Mouse (Mus musculus): ENCODE results near the gene Prep. TPM values are rescaled to one million over a fixed set of nuclear protein-coding genes. Genes with fewer than 3 reads are reported as not detected.

Prep gene
- polyA plus RNA-seq, 1 experiment from 2014 or later = 29.2 TPM

GRCm38 (mm10) chr10:45104098-45104497 lies 37.1 kb downstream of the Prep start:
- no peak overlapping the region for H3K9ac ChIP-seq (ENCODE audit: low read length)
- ATAC-seq (ENCODE audit: low FRiP score) (peak; percentile 40), DNase-seq (ENCODE audit: low spot score, missing footprints) (no peak)
- no peak overlapping the region for H3K4me3 ChIP-seq (ENCODE audit: low read depth, low read length)
- H3K4me2 ChIP-seq = no peak overlapping the region
- no peak overlapping the region for H3K27ac ChIP-seq (ENCODE audit: low read depth, low read length)
- no peaks in the 10 kb centered on the region for H3K9me3 ChIP-seq (ENCODE audit: control insufficient read depth, low read length)
- no peaks in the 10 kb centered on the region for H3K4me1 ChIP-seq (ENCODE audit: control insufficient read depth, insufficient read depth, low read length)
- 71% methylated on average over 7 of the region's 7 CpGs for WGBS
- H3K27me3 ChIP-seq (ENCODE audit: control insufficient read depth, insufficient read depth, low read length) = no peaks in the 10 kb centered on the region
- H3K36me3 ChIP-seq (ENCODE audit: control insufficient read depth, insufficient read depth, low read length) = 0 out of 2 replicates have a peak, but pooled peaks cover 2% of the 10 kb centered on the region

GRCm38 (mm10) chr10:45104535-45105079 lies 37.6 kb downstream of the Prep start:
- H3K4me1 ChIP-seq (ENCODE audit: control insufficient read depth, insufficient read depth, low read length) = no peaks in the 10 kb centered on the region
- no peaks in the 10 kb centered on the region for H3K36me3 ChIP-seq (ENCODE audit: control insufficient read depth, insufficient read depth, low read length)
- ATAC-seq (ENCODE audit: low FRiP score) = no peak
- no peaks in the 10 kb centered on the region for H3K9me3 ChIP-seq (ENCODE audit: control insufficient read depth, low read length)
- H3K27me3 ChIP-seq (ENCODE audit: control insufficient read depth, insufficient read depth, low read length) = no peaks in the 10 kb centered on the region
- WGBS = 85% methylated on average over 4 of the region's 4 CpGs
- DNase-seq (ENCODE audit: low spot score, missing footprints) = no peak
- no peak overlapping the region for H3K9ac ChIP-seq (ENCODE audit: low read length)
- H3K4me2 ChIP-seq = no peak overlapping the region
- H3K27ac ChIP-seq (ENCODE audit: low read depth, low read length) = no peak overlapping the region
- no peak overlapping the region for H3K4me3 ChIP-seq (ENCODE audit: low read depth, low read length)

GRCm38 (mm10) chr10:45106541-45106940 lies 39.5 kb downstream of the Prep start:
- H3K27ac ChIP-seq (ENCODE audit: low read depth, low read length) = no peak overlapping the region
- no peaks in the 10 kb centered on the region for H3K4me1 ChIP-seq (ENCODE audit: control insufficient read depth, insufficient read depth, low read length)
- no peak overlapping the region for H3K4me3 ChIP-seq (ENCODE audit: low read depth, low read length)
- H3K9me3 ChIP-seq (ENCODE audit: control insufficient read depth, low read length) = no peaks in the 10 kb centered on the region
- DNase-seq (ENCODE audit: low spot score, missing footprints) (no peak), ATAC-seq (ENCODE audit: low FRiP score) (no peak)
- 89% methylated on average over 4 of the region's 4 CpGs for WGBS
- H3K36me3 ChIP-seq (ENCODE audit: control insufficient read depth, insufficient read depth, low read length) = no peaks in the 10 kb centered on the region; the same call in 1 of the 2 replicates
- no peaks in the 10 kb centered on the region for H3K27me3 ChIP-seq (ENCODE audit: control insufficient read depth, insufficient read depth, low read length)
- no peak overlapping the region for H3K9ac ChIP-seq (ENCODE audit: low read length)
- H3K4me2 ChIP-seq = no peak overlapping the region

GRCm38 (mm10) chr10:45107313-45107712 lies 40.3 kb downstream of the Prep start:
- no peaks in the 10 kb centered on the region; the same call in 1 of the 2 replicates for H3K36me3 ChIP-seq (ENCODE audit: control insufficient read depth, insufficient read depth, low read length)
- DNase-seq (ENCODE audit: low spot score, missing footprints) = no peak
- ATAC-seq (ENCODE audit: low FRiP score) = no peak

GRCm38 (mm10) chr10:45109041-45109440 lies 42.0 kb downstream of the Prep start:
- no peak overlapping the region for H3K9ac ChIP-seq (ENCODE audit: low read length)
- H3K4me3 ChIP-seq (ENCODE audit: low read depth, low read length) = no peak overlapping the region
- DNase-seq (ENCODE audit: low spot score, missing footprints) (no peak), ATAC-seq (ENCODE audit: low FRiP score) (no peak)
- H3K27ac ChIP-seq (ENCODE audit: low read depth, low read length) = no peak overlapping the region
- no peak overlapping the region for H3K4me2 ChIP-seq
- 92% methylated on average over 8 of the region's 8 CpGs for WGBS
- no peaks in the 10 kb centered on the region for H3K4me1 ChIP-seq (ENCODE audit: control insufficient read depth, insufficient read depth, low read length)
- no peaks in the 10 kb centered on the region for H3K9me3 ChIP-seq (ENCODE audit: control insufficient read depth, low read length)
- no peaks in the 10 kb centered on the region for H3K27me3 ChIP-seq (ENCODE audit: control insufficient read depth, insufficient read depth, low read length)
- no peaks in the 10 kb centered on the region; the same call in 1 of the 2 replicates for H3K36me3 ChIP-seq (ENCODE audit: control insufficient read depth, insufficient read depth, low read length)

More at GRCm38 (mm10) chr10:45107313-45107712, 40.3 kb downstream of the Prep start:
- WGBS = 94% methylated on average over 2 of the region's 2 CpGs
- no peaks in the 10 kb centered on the region for H3K4me1 ChIP-seq (ENCODE audit: control insufficient read depth, insufficient read depth, low read length)
- H3K4me2 ChIP-seq = no peak overlapping the region
- no peak overlapping the region for H3K9ac ChIP-seq (ENCODE audit: low read length)
- no peaks in the 10 kb centered on the region for H3K9me3 ChIP-seq (ENCODE audit: control insufficient read depth, low read length)
- no peak overlapping the region for H3K4me3 ChIP-seq (ENCODE audit: low read depth, low read length)
- H3K27me3 ChIP-seq (ENCODE audit: control insufficient read depth, insufficient read depth, low read length) = no peaks in the 10 kb centered on the region
- H3K27ac ChIP-seq (ENCODE audit: low read depth, low read length) = no peak overlapping the region

GRCm38 (mm10) chr10:45109974-45110373 lies 43.0 kb downstream of the Prep start:
- no peak overlapping the region for H3K4me2 ChIP-seq

GRCm38 (mm10) chr10:45112927-45113326 lies 45.9 kb downstream of the Prep start:
- H3K9me3 ChIP-seq (ENCODE audit: control insufficient read depth, low read length) = no peaks in the 10 kb centered on the region
- no peaks in the 10 kb centered on the region for H3K4me1 ChIP-seq (ENCODE audit: control insufficient read depth, insufficient read depth, low read length)
- no peak for ATAC-seq (ENCODE audit: low FRiP score)
- no peak overlapping the region for H3K4me2 ChIP-seq
- DNase-seq (ENCODE audit: low spot score, missing footprints) = no peak
- no peak overlapping the region for H3K4me3 ChIP-seq (ENCODE audit: low read depth, low read length)
- no peaks in the 10 kb centered on the region for H3K27me3 ChIP-seq (ENCODE audit: control insufficient read depth, insufficient read depth, low read length)
- 86% methylated on average over 11 of the region's 11 CpGs for WGBS
- H3K27ac ChIP-seq (ENCODE audit: low read depth, low read length) = no peak overlapping the region
- H3K36me3 ChIP-seq (ENCODE audit: control insufficient read depth, insufficient read depth, low read length) = peaks cover 18% of the 10 kb centered on the region; the same call in 1 of the 2 replicates
- H3K9ac ChIP-seq (ENCODE audit: low read length) = no peak overlapping the region

More at GRCm38 (mm10) chr10:45109974-45110373, 43.0 kb downstream of the Prep start:
- Histone ChIP-seq H3K4me1 (ENCODE audit: control insufficient read depth, insufficient read depth, low read length) (no peaks in the 10 kb centered on the region), H3K27ac (ENCODE audit: low read depth, low read length) (no peak overlapping the region), H3K9me3 (ENCODE audit: control insufficient read depth, low read length) (no peaks in the 10 kb centered on the region), H3K4me3 (ENCODE audit: low read depth, low read length) (no peak overlapping the region), H3K9ac (ENCODE audit: low read length) (no peak overlapping the region), H3K36me3 (ENCODE audit: control insufficient read depth, insufficient read depth, low read length) (peaks cover 2% of the 10 kb centered on the region; the same call in 1 of the 2 replicates), H3K27me3 (ENCODE audit: control insufficient read depth, insufficient read depth, low read length) (no peaks in the 10 kb centered on the region)
- ATAC-seq (ENCODE audit: low FRiP score) (no peak), DNase-seq (ENCODE audit: low spot score, missing footprints) (no peak)
- WGBS = 91% methylated on average over 6 of the region's 6 CpGs

- H3K4me1 ChIP-seq (ENCODE audit: control insufficient read depth, insufficient read depth, low read length) = no peaks in the 10 kb centered on the region
- H3K9ac ChIP-seq (ENCODE audit: low read length) = no peak overlapping the region
- H3K27me3 ChIP-seq (ENCODE audit: control insufficient read depth, insufficient read depth, low read length) = no peaks in the 10 kb centered on the region
- no peak overlapping the region for H3K4me2 ChIP-seq
- no peak overlapping the region for H3K27ac ChIP-seq (ENCODE audit: low read depth, low read length)
- no peak overlapping the region for H3K4me3 ChIP-seq (ENCODE audit: low read depth, low read length)
- H3K9me3 ChIP-seq (ENCODE audit: control insufficient read depth, low read length) = no peaks in the 10 kb centered on the region
- DNase-seq (ENCODE audit: low spot score, missing footprints) (no peak), ATAC-seq (ENCODE audit: low FRiP score) (no peak)
- peaks cover 20% of the 10 kb centered on the region; the same call in 1 of the 2 replicates for H3K36me3 ChIP-seq (ENCODE audit: control insufficient read depth, insufficient read depth, low read length)
- WGBS = 93% methylated on average over 4 of the region's 4 CpGs
Observed at GRCm38 (mm10) chr10:45114462-45114861, 47.5 kb downstream of the Prep start.

- Histone ChIP-seq H3K36me3 (ENCODE audit: control insufficient read depth, insufficient read depth, low read length) (peaks cover 27% of the 10 kb centered on the region; the same call in 1 of the 2 replicates), H3K27ac (ENCODE audit: low read depth, low read length) (no peak overlapping the region), H3K4me3 (ENCODE audit: low read depth, low read length) (no peak overlapping the region), H3K4me1 (ENCODE audit: control insufficient read depth, insufficient read depth, low read length) (no peaks in the 10 kb centered on the region), H3K9me3 (ENCODE audit: control insufficient read depth, low read length) (no peaks in the 10 kb centered on the region), H3K9ac (ENCODE audit: low read length) (no peak overlapping the region), H3K4me2 (no peak overlapping the region), H3K27me3 (ENCODE audit: control insufficient read depth, insufficient read depth, low read length) (no peaks in the 10 kb centered on the region)
- DNase-seq (ENCODE audit: low spot score, missing footprints) (no peak), ATAC-seq (ENCODE audit: low FRiP score) (no peak)
- WGBS = 94% methylated on average over 5 of the region's 5 CpGs
Observed at GRCm38 (mm10) chr10:45116832-45117231, 49.8 kb downstream of the Prep start.
